Mouse (Mus musculus) midbrain, embryonic 10.5 days (tissue): ENCODE data around the gene N4bp2. TPM values are rescaled to one million over a fixed set of nuclear protein-coding genes. Genes with fewer than 3 reads are reported as not detected.
A peak's percentile ranks its signal among the peaks of the same experiment; 100 is the strongest.

Experiments
- DNase-seq: peaks from one replicate; pipeline ENCODE4 v3.0.0-alpha.2; 2017; ENCODE audit warnings: low spot score
- H3K27ac ChIP-seq: fragments of 300-500 bp; sonication (generic); replicated peaks from 2 replicates; pipeline ENCODE4 v1.5.1; 2016; ENCODE audit warnings: mild to moderate bottlenecking
- H3K27me3 ChIP-seq: fragments of 300-500 bp; sonication (generic); 2 replicates; pipeline ENCODE4 v1.6.1; 2016; ENCODE audit warnings: low read depth, mild to moderate bottlenecking; ENCODE audit not compliant: poor library complexity, severe bottlenecking
- H3K36me3 ChIP-seq: fragments of 300-500 bp; sonication (generic); 2 replicates; pipeline ENCODE4 v1.6.1; 2016; ENCODE audit warnings: mild to moderate bottlenecking, moderate library complexity
- H3K4me1 ChIP-seq: fragments of 300-500 bp; sonication (generic); 2 replicates; pipeline ENCODE4 v1.6.1; 2016
- H3K4me3 ChIP-seq: fragments of 300-500 bp; sonication (generic); 2 replicates; pipeline ENCODE4 v1.5.1; 2016; ENCODE audit warnings: mild to moderate bottlenecking, moderate library complexity
- H3K9me3 ChIP-seq: fragments of 300-500 bp; sonication (generic); replicated peaks from 2 replicates; pipeline ENCODE4 v1.6.1; 2016; ENCODE audit warnings: mild to moderate bottlenecking
- WGBS: fragments of 180-500 bp; shearing (Covaris S2); methylation state at CpG from one replicate; pipeline ENCODE4 v1.1.7; 2016; 5-methylcytosine and 5-hydroxymethylcytosine counted together
- polyA plus RNA-seq: library from polyadenylated mRNA; unstranded; fragments of >200 nt; fragmentation: Nextera tagmentation; extraction: Ambion mirVana; gene quantifications from 2 replicates; pipeline ENCODE4 v1.2.1, GENCODE M21; 2016

N4bp2 gene
- polyA plus RNA-seq, 1 experiment from 2014 or later = 30.4 TPM

DNA sequence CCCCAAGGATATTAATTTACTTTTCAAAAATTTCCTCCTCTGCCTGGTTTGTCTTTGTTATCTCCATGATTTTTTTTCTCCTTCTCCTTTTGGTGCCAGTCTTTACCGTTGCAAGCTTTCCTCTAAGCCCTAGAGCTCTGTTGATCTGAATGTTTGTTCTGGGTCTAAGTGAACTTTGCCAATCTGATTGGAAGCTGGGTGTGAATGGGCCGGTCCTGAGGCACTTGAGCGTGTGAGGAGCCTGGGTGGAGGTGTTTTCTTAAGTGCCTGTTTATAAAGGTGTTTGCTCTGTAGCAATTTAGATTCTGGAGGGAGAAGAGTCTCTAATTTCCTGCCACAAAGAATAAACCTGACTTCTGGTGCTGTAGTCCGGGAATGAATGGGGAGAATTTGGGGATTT is 11.3 kb upstream of the N4bp2 start:
- H3K27me3 ChIP-seq = no peaks in the 10 kb centered on the region
- WGBS = 64% methylated on average over 4 of the region's 4 CpGs
- H3K36me3 ChIP-seq = no peaks in the 10 kb centered on the region
- no peak for DNase-seq
- no peak overlapping the region for H3K27ac ChIP-seq
- no peak overlapping the region for H3K4me3 ChIP-seq
- H3K4me1 ChIP-seq = peaks cover 15% of the 10 kb centered on the region
- no peaks in the 10 kb centered on the region for H3K9me3 ChIP-seq

DNA sequence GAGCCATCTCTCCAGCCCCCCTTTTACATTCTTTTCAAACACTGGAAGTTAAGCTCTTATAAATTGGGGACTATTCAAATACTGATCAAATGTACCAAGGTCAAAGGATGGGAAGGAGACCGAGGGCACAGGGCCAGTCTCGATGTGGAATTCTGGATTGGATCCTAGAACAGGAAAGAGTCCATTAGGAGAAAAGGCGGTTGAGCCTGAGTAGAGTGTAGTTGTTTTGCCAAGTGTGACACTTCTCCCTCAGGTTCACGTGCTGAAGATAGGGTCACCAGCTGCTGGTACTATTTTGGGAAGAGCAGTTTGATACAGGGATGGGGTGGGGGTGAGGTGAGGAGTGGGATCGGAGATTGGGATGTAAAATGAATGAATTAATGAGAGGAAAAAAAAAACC is 7.5 kb upstream of the N4bp2 start:
- 92% methylated on average over 5 of the region's 5 CpGs for WGBS
- Histone ChIP-seq H3K4me3 (no peak overlapping the region), H3K27ac (no peak overlapping the region), H3K9me3 (no peaks in the 10 kb centered on the region), H3K36me3 (0 out of 2 replicates have a peak, but pooled peaks cover 2% of the 10 kb centered on the region), H3K4me1 (no peaks in the 10 kb centered on the region), H3K27me3 (no peaks in the 10 kb centered on the region)
- no peak for DNase-seq

DNA sequence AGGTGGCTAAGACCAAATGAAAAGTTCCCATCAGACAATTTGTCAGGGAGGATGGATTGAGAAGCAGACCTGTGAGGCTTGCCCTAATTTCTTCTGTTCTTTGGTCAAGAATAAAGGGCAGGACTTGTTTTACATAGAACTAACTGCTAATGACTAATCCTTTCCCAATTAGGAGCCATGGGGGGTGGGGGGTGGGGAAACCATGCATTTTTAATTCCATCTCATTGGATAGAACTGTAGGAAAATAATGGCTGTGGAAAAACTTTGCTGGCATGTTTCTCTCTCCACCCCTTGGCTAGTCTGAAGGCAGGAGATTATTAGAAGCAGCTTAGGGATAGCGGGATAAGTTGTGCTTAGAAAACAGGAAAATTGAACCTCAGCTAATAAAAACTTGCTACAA is 6.2 kb upstream of the N4bp2 start:
- no peak for DNase-seq
- Histone ChIP-seq H3K27ac (no peak overlapping the region), H3K4me1 (peaks cover 7% of the 10 kb centered on the region; the same call in 1 of the 2 replicates)

DNA sequence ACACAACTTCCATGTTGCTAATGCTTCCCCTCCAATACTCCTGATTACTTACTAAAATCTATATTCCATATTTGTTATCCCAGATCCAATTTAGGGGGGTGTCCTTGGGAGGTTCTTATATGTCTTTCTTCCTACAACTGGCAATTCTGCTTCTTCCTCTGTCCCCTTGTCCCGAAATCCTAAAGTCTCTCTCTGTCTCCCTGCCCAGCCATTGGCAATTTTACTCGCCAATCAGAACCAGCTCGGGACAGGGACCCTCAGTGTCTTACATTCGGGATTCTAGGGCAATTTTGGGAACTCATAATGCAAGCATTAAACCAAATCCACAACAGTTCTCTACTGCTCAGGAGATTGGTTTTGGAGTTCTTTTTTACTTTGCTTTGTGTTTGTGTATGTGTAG is 3.3 kb upstream of the N4bp2 start:
- Histone ChIP-seq H3K4me3 (no peak overlapping the region), H3K27me3 (no peaks in the 10 kb centered on the region), H3K36me3 (0 out of 2 replicates have a peak, but pooled peaks cover 2% of the 10 kb centered on the region), H3K4me1 (peaks cover 12% of the 10 kb centered on the region; the same call in 1 of the 2 replicates), H3K9me3 (no peaks in the 10 kb centered on the region), H3K27ac (no peak overlapping the region)
- DNase-seq = no peak
- 84% methylated on average over 4 of the region's 4 CpGs for WGBS

More for the DNA sequence above, 6.2 kb upstream of the N4bp2 start:
- H3K4me3 ChIP-seq = no peak overlapping the region
- H3K27me3 ChIP-seq = no peaks in the 10 kb centered on the region
- H3K36me3 ChIP-seq = 0 out of 2 replicates have a peak, but pooled peaks cover 2% of the 10 kb centered on the region
- no peaks in the 10 kb centered on the region for H3K9me3 ChIP-seq
- 75% methylated on average over 1 of the region's 1 CpGs for WGBS

DNA sequence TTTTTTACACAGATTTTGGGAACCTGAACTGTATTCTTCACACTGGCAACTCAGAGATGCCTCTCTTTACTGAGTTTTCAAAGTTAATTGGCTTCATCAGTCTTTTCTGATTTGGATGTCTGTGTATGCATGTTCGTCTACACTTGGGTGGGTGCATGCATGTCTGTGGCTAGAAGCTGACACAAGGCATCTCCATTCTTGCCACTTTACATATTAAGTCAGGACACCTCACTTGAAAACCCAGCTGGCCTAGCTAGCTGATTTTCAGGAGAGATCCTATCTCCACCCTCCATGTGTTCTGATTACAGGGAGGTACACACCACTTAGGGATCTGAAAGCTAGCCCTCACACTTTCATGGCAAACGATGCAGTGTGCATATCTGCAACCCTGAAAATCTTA is 2.7 kb upstream of the N4bp2 start:
- Histone ChIP-seq H3K27ac (no peak overlapping the region), H3K4me3 (no peak overlapping the region), H3K4me1 (peaks cover 17% of the 10 kb centered on the region), H3K27me3 (no peaks in the 10 kb centered on the region), H3K9me3 (no peaks in the 10 kb centered on the region), H3K36me3 (0 out of 2 replicates have a peak, but pooled peaks cover 2% of the 10 kb centered on the region)
- WGBS = 88% methylated on average over 2 of the region's 2 CpGs
- DNase-seq = no peak

DNA sequence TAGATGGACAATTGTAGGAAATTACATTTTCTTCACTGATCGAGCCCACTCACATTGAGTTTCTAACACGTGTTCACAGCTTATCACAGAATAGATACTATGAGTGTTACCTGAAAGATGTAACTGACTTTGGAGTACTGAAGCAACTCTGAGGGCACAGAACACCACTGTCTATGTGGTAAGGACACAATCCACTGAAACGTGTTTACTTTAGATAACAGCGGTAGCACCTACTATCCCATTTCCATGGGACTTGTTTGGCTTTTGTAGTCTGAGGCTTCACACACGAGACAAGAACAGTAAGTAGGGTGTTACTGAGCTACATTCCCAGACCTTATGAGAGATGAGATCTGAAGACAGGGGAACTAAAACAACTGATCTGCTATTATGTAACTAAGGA is 2.3 kb upstream of the N4bp2 start:
- WGBS = 81% methylated on average over 5 of the region's 5 CpGs
- 0 out of 2 replicates have a peak, but pooled peaks cover 2% of the 10 kb centered on the region for H3K36me3 ChIP-seq
- DNase-seq = no peak
- H3K9me3 ChIP-seq = no peaks in the 10 kb centered on the region
- H3K27me3 ChIP-seq = no peaks in the 10 kb centered on the region
- no peak overlapping the region for H3K27ac ChIP-seq
- no peak overlapping the region for H3K4me3 ChIP-seq
- H3K4me1 ChIP-seq = peaks cover 18% of the 10 kb centered on the region

DNA sequence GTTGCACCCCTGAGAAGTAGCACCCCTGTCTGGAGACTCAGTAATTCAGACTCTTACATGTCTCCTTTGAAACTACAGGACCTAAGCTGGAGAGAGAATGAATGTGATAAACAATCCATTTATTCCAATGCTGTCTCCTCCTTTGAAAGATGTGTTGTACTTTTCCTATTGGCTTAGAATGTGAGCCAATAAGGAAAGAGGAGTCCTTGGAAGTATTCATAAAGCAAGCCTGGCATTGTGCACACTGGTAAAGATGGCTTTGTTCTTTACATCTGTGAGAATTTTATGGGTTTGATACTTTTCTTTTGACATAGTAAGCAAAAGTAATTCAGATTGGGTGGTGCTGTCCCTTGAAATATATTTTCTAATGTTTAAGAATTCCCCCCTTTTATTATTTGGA is 1.4 kb upstream of the N4bp2 start:
- no peak for DNase-seq
- Histone ChIP-seq H3K27me3 (no peaks in the 10 kb centered on the region), H3K36me3 (0 out of 2 replicates have a peak, but pooled peaks cover 2% of the 10 kb centered on the region), H3K4me1 (peaks cover 18% of the 10 kb centered on the region), H3K27ac (peak overlapping the region; percentile 99), H3K9me3 (no peaks in the 10 kb centered on the region), H3K4me3 (peak overlapping the region; percentile 74)

DNA sequence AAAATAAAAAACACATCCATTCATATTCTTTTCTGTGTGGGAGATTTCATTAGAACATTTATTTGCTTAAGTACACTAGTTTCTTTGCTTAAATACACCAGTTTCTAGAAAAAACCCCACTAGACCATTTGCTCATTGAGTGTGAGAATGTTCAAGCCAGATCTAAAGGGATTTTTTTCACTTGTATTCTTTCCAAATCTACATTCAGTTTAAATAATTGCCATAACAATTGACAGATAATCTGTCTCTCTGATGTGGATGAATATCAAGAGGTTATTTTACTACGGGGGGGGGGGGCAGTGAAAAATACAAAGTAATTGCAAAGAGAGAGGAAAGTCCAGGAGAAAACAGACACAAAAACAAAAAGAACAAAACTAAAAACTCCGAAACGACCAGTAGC is 635 bp upstream of the N4bp2 start:
- WGBS = 2% methylated on average over 3 of the region's 3 CpGs
- Histone ChIP-seq H3K27me3 (no peaks in the 10 kb centered on the region), H3K4me1 (peaks cover 18% of the 10 kb centered on the region), H3K9me3 (no peaks in the 10 kb centered on the region), H3K36me3 (peaks cover 5% of the 10 kb centered on the region), H3K27ac (peak overlapping the region; percentile 99), H3K4me3 (peak overlapping the region; percentile 74)
- no peak for DNase-seq

DNA sequence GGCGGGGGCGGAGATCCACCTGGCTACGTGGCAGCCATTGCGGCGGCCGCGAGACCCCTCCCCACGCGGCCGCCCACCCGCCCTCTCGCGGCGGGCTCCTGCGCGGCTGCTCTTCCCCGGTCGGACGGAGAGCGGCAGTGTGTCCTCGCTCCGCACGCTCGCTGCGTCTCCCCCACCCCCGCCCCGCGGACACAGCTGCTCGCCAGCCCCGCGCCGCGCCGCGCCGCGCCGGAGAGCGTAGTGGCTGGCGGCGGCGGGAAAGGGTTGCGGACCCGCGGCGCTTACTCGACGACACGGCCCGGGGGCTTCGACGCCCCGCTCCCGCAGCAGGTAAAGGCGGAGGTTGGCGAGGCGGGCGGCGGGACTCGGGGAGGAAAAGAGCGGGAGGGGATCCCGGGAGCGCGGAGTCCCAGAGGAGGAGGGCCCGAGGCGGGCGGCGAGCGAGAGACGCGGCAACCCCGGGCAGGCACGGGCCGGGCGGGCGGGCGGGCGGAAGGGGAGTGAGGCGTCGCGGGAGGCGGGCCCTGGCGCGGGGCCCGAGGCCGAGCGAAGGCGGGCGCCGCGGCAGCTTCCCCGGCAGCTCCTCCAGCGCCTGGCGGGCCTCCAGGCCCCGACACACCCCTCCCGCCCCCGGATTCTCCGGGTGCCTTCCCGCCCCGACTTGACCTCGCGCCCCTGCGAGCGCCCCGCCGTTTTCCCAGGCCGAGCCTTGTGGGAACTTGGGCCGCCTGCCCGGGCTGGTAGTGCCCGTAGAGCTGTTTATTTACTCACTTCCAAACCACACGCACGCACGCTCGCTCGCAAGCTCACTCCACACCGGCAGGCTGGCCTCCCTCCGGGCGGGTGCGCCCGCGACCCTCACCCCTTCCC is 830 bp downstream of the N4bp2 start:
- H3K9me3 ChIP-seq = no peaks in the 10 kb centered on the region
- under 1% methylated on average over 100 of the region's 121 CpGs for WGBS
- DNase-seq = peak; percentile 77
- peaks cover 9% of the 10 kb centered on the region for H3K36me3 ChIP-seq
- peak overlapping the region; percentile 99 for H3K27ac ChIP-seq
- peaks cover 21% of the 10 kb centered on the region for H3K4me1 ChIP-seq
- H3K27me3 ChIP-seq = no peaks in the 10 kb centered on the region
- peak overlapping the region; percentile 74 for H3K4me3 ChIP-seq

DNA sequence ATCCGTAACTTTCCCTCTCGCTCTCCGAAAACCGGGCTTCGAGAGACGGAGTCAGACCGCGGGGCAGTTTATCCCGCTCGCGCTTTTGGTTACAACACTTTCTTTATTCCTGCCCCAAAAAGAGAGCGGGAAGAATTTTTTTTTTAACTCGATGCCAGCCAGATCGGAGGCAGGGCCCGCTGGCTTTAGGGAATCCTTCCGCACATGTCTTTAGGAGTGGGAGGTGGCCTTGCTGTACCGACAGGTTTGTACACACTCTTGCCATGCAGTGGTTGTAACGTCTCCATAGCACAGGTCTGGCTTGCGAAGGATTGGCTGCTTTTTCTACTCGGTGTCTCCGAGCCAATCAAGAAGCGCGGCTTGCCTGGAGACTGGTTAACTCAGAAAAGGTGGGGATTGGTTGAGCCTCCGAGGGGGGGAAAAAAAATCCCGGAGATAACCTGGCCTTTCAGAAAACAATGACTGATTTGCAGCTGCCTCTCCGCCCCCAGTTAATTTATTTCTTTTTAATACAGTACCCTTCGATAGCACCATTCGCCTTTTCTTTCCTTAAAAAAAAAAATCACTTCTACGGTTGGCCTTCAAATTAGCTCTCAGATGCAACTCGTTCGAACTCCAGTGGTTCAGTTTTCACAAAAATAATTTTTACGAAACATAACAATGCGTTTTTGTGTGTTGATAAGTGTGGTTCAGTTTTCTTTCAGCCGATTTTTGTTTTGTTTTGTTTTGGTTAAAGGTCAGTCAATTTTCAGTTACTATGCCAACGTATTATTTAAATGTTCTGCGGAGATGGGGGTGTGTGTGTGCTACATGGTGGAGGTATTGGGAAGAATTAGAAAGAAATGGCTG is 1.7 kb downstream of the N4bp2 start:
- peak; percentile 87 for DNase-seq
- Histone ChIP-seq H3K4me3 (peak overlapping the region; percentile 74), H3K9me3 (no peaks in the 10 kb centered on the region), H3K36me3 (peaks cover 7% of the 10 kb centered on the region), H3K4me1 (peaks cover 24% of the 10 kb centered on the region), H3K27ac (peak overlapping the region; percentile 99), H3K27me3 (no peaks in the 10 kb centered on the region)
- 9% methylated on average over 36 of the region's 36 CpGs for WGBS

DNA sequence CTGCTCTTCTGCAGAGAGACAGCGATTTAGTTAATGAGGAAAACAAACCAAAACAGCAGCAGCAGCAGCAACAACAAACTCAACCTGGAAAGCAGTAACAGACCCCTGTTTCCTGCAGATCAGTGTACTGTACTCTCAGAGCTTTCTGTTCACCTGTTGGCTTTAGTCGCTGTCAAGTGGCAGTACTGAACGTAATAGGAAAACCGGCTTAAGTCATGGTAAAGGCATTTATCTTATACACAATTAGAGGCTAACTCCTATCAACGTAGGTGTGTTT is 2.3 kb downstream of the N4bp2 start:
- peaks cover 29% of the 10 kb centered on the region for H3K4me1 ChIP-seq
- H3K27ac ChIP-seq = peak overlapping the region; percentile 99; the same call in 1 of the 2 replicates
- 65% methylated on average over 5 of the region's 5 CpGs for WGBS
- peak overlapping the region; percentile 74 for H3K4me3 ChIP-seq
- H3K9me3 ChIP-seq = no peaks in the 10 kb centered on the region
- no peaks in the 10 kb centered on the region for H3K27me3 ChIP-seq
- DNase-seq = no peak
- H3K36me3 ChIP-seq = peaks cover 7% of the 10 kb centered on the region

DNA sequence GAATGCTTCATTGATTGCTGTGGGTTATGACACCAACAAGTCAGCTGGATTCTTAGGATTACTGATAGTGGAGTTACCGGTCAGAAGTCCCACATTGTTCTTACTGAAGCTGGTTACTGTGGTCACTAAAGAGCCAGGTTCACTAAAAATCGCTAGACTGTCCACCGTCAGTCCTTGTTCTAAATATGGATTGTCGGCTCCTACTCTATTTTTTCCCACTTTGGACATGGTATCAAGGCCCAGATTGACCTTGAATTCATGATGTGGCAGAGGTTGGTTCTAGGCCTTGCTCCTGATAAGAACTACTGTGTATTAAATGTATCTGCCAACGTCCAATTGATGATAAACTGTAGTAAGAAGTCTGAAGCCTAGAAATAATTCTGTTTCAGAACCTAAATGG is 4.7 kb downstream of the N4bp2 start:
- no peak for DNase-seq
- H3K27me3 ChIP-seq = no peaks in the 10 kb centered on the region
- H3K36me3 ChIP-seq = peaks cover 27% of the 10 kb centered on the region
- H3K4me3 ChIP-seq = no peak overlapping the region
- H3K27ac ChIP-seq = no peak overlapping the region
- peaks cover 22% of the 10 kb centered on the region for H3K4me1 ChIP-seq
- H3K9me3 ChIP-seq = no peaks in the 10 kb centered on the region
- WGBS = 94% methylated on average over 5 of the region's 5 CpGs

DNA sequence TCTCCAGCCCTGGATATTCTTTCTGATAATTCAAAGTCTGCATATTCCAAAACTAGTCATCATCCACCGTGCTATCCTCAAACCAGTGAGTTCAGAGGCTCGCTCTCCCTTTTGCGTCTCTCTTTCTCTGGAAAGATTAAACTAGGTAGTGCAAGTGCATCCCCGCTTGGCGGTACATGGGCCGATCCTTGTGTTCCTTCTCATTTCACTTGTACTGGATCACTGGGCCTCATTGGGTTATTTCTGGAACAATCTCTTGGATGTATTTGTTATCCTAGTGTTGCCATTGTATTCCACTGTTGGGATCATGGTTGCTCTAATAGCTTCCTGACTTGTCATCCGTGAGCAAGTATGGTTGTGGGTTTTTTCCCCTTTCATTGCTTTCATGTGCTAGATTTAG is 6.7 kb downstream of the N4bp2 start:
- Histone ChIP-seq H3K36me3 (peaks cover 48% of the 10 kb centered on the region), H3K4me1 (peaks cover 17% of the 10 kb centered on the region), H3K27me3 (no peaks in the 10 kb centered on the region), H3K27ac (no peak overlapping the region), H3K4me3 (no peak overlapping the region), H3K9me3 (no peaks in the 10 kb centered on the region)
- WGBS = 94% methylated on average over 7 of the region's 7 CpGs
- no peak for DNase-seq
